Mouse (Mus musculus): ENCODE measurements at regions not wholly inside any gene's neighbourhood (a gene's known extent, or its start where the extent isn't known, plus 50 kb on each side); places are given as distances from the start of the nearest gene placed in this dataset.

GRCm38 (mm10) chr3:65478215-65478614, 50.0 kb upstream of the Tiparp start:
- DNase-seq (ENCODE audit: low spot score in 2 of 2): no peak

DNA sequence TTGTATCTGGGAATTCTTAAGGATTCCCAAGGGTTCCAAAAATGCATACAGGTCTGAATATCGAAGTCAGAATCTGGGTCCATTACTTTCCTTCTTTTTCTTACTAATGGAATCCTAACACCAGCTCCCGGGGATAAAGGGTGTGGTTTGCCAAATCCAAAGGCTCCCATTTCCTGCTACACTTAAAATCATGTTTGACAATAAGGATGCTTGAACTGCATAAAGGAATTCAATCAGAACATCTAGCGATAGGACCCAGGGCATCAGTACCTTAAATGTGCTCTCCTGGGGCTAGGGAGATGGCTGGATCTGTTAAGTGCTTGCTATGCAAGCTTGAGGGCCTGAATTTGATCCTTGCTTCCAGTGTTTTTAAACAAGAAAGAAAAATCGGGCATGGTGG, 51.1 kb upstream of the Tiparp start:
- DNase-seq (ENCODE audit: low spot score in 2 of 2): no peak

DNA sequence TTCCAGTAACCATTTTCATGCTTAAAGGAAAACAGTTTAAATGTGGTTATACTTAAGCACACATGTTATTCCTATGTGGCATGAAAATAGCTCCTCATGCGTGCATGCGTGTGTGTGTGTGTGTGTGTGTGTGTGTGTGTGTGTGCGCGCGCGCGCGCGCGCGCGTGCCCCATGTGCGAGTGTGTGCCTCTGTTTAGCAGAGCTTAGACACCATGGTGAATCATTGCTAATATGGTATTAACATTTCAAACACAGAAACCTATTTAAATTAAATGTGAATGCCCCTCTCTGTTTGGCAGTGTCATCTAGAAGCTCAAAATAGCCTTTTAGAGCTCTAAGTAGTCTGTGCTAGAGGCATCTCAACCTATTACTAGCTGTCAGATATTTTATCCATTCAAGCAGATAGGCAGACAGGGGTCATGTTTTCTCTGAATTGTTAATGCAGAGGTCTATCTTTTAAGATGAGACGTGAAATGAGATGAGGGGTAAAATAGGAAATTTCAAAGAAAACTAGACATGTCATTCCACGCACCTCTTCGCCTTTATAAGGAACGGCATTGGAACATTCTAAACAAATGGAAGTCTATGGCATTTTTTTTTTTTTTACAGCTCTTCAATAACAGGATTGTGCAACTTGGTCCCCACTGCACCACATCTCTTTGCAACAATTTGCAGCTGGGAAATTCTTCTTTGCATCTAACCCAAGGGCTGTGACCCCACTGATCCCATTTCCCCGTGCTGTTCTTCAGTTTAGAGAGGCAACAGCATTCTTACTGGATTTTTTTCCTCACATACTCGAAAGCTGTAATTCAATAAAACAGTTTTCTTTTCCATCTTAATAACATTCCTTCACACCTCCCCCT, 51.9 kb upstream of the Tiparp start:
- no peak for DNase-seq (ENCODE audit: low spot score in 2 of 2)

- DNase-seq (ENCODE audit: low spot score in 2 of 2): no peak
These were observed 53.6 kb upstream of the Tiparp start for GRCm38 (mm10) chr3:65474585-65474984.

GRCm38 (mm10) chr3:65471796-65472195, 56.4 kb upstream of the Tiparp start:
- DNase-seq (ENCODE audit: low spot score in 2 of 2): peak in 1 of 2 experiments; percentile 25

GRCm38 (mm10) chr3:65469207-65469606, 59.0 kb upstream of the Tiparp start:
- DNase-seq (ENCODE audit: low spot score in 2 of 2): no peak

DNA sequence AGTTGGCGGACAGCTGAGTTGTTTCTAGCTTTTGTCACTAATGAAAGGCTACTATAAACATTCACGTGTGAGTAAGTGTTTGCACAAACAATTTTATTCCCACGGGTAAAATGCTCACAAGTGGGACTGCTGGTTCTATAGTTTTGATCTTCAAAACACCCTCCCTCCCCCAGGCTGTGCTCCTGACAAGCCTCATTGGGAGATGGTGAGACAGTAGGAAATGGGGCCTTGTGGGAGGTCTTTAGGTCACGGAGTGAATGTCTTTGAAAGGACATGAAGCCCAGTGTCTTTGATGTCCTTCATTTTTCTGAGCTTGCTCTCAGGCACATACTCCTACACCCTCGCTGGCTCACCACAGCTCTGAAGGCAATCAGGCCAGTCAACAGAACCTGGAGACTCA, 63.4 kb upstream of the Tiparp start:
- no peak for DNase-seq (ENCODE audit: low spot score in 2 of 2)

- DNase-seq (ENCODE audit: low spot score in 2 of 2): no peak
These were observed 67.3 kb upstream of the Tiparp start for GRCm38 (mm10) chr3:65460936-65461335.

DNA sequence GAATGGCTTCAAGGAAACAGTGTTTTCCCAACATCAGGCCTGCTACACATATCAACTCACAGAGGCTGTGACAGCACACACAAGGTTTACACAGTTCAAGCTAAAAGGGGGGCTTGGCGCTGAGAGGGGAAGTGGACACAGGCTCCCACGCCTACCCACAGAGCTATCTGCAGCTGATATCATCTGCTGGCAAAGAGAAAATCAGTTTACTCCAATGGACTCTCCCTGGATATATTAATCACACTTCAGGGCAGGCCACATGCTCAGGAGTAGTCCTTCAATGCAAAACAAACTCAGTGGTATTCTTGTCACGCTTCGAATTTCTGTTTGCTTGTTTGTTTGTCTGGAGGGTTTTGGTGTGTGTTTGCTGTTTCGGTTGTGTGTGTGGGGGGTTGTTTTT, 67.3 kb upstream of the Ssr3 start:
- no peak for DNase-seq (ENCODE audit: low spot score in 2 of 2)

GRCm38 (mm10) chr3:65457931-65458330, 65.5 kb upstream of the Ssr3 start:
- no peak for DNase-seq (ENCODE audit: low spot score in 2 of 2)

DNA sequence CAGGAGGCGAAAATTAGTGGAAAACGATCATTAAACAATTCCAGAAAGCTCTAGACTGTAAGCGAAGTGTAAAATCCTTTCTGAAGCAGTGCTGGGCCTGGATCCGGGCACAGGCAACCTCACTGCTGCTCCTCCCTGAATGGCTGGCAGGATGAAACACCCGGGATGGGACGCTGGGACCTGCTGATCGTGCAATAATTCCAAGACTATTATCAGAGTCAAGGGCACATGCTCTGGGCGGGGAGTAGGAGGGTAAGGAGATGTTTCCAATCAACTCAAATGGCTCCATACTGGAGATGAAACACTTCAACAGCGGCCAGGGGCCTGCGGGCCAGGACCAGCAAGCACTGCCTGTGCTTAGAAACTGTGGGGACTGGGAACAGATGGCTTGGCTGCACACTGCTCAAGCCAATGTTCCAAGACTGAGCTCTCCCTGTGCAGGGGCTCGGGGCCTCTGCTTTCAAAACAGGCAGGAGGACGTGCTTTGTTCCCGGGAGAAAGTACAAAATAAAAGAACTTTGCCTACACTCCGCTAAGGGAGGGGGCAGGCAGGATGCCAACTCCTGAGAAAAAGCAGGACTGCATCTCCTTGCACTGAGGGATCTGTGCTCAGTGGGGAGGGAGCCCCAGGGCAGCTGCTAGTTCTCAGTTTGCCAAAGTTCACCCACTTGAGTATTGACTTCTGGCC, 63.3 kb upstream of the Ssr3 start:
- peak; percentile 65 to 86 for DNase-seq (ENCODE audit: low spot score in 2 of 2)

DNA sequence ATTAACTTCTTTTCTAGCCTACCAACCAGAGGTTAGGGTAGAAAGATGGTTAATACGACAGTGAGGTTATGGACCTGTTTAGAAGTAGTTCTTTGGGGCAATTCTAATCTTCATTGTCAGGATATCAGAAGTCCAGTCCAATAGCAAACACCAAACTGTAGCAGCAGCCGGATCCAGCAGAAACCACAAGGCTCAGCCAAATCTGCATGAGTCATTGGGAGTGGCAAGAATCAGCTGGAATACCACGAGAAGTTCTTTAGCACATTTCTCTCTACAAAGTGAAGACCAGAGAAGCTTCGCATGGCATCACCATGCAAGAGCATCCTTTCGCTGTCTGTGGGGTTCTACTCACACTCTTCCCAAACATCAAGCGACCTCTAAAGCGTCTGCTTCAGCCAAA, 61.9 kb upstream of the Ssr3 start:
- no peak for DNase-seq (ENCODE audit: low spot score in 2 of 2)

- DNase-seq (ENCODE audit: low spot score in 2 of 2): no peak
These were observed 56.8 kb upstream of the Ssr3 start for GRCm38 (mm10) chr3:65449176-65449575.

- DNase-seq (ENCODE audit: low spot score in 2 of 2): no peak
These were observed 51.3 kb upstream of the Ssr3 start for GRCm38 (mm10) chr3:65443701-65444100.

DNA sequence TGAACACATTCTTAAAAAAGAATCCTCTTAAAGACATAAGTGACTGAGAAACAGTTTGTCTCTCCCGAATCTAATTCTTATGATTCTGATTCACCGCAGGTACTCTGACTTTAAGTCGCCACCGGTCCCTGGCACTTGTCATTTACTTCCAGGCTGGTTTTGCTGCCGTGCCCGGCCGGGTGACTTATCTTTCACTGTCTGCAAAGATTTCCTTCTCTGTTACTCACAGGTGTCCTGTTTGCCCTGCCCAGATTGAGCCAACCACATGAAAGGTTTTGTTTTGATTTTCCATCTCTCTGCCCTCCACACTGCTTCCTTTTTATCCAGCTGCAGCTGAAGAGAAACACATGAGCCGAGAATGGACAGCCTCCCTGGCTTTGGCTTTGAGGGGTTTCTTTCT, 50.5 kb upstream of the Ssr3 start:
- no peak for DNase-seq (ENCODE audit: low spot score in 2 of 2)

DNA sequence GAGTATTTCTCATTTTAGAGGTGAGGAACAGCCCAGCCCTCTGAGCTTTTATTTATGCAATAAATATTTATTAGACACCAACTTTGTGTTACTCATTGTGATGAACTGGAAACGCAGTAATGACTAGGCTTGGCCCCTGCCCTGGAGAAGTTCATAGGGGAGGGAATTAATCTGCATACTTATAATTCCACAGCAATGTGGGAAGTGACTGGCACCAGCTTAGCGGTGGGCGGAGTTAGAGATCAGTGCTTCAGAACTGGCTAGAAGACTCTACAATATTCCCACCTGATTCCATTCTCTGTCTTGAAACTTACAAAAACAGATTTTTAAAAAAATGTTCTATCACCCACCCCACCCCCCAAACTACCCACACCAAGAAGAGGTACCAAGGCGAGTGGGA, 49.8 kb upstream of the Ssr3 start:
- DNase-seq (ENCODE audit: low spot score in 2 of 2): peak in 1 of 2 experiments; percentile 40
